Mouse (Mus musculus) kidney, embryonic 16.5 days (tissue): Measurements from ENCODE around the gene Olfr481. TPM values are rescaled to one million over a fixed set of nuclear protein-coding genes. Genes with fewer than 3 reads are reported as not detected.

ENCODE experiments used
- polyA plus RNA-seq: library from polyadenylated mRNA; unstranded; fragments of >200 nt; fragmentation: Nextera tagmentation; extraction: Ambion mirVana; gene quantifications from 2 replicates; pipeline ENCODE4 v1.2.1, GENCODE M21; 2015

Olfr481 gene
- polyA plus RNA-seq, 1 experiment from 2014 or later = not detected

Other genes with a start within 250 kb of the Olfr481 start
- not detected in 2 replicates for gene Olfr470, start 232.4 kb upstream of the Olfr481 start, polyA plus RNA-seq
- 0.03 TPM in 1 of 2 replicates, not detected in the other for gene Olfr472, start 182.0 kb upstream of the Olfr481 start, polyA plus RNA-seq
- gene Olfr473, start 149.4 kb upstream of the Olfr481 start, polyA plus RNA-seq = not detected in 2 replicates
- not detected in 2 replicates for gene Olfr474, start 125.2 kb upstream of the Olfr481 start, polyA plus RNA-seq
- gene Olfr476, start 115.1 kb upstream of the Olfr481 start, polyA plus RNA-seq = not detected in 2 replicates
- not detected in 2 replicates for gene Olfr477, start 93.2 kb upstream of the Olfr481 start, polyA plus RNA-seq
- not detected in 2 replicates for gene Olfr478, start 45.9 kb upstream of the Olfr481 start, polyA plus RNA-seq
- gene Olfr479, start 29.2 kb upstream of the Olfr481 start, polyA plus RNA-seq = not detected in 2 replicates
- not detected in 2 replicates for gene Olfr480, start 12.5 kb upstream of the Olfr481 start, polyA plus RNA-seq
- 0.07 and 0.13 TPM in 2 replicates for gene Olfr482, start 17.7 kb downstream of the Olfr481 start, polyA plus RNA-seq
- gene Olfr483, start 21.0 kb downstream of the Olfr481 start, polyA plus RNA-seq = not detected in 2 replicates
- not detected in 2 replicates for gene Olfr484, start 47.6 kb downstream of the Olfr481 start, polyA plus RNA-seq
- not detected in 2 replicates for gene Olfr485, start 80.0 kb downstream of the Olfr481 start, polyA plus RNA-seq
- not detected in 2 replicates for gene Olfr486, start 92.9 kb downstream of the Olfr481 start, polyA plus RNA-seq
- not detected in 2 replicates for gene Olfr487, start 134.8 kb downstream of the Olfr481 start, polyA plus RNA-seq
- gene Olfr488, start 178.5 kb downstream of the Olfr481 start, polyA plus RNA-seq = not detected in 2 replicates
- not detected in 2 replicates for gene Olfr490, start 209.1 kb downstream of the Olfr481 start, polyA plus RNA-seq
- gene Olfr491, start 233.6 kb downstream of the Olfr481 start, polyA plus RNA-seq = not detected in 2 replicates
- not detected in 2 replicates for gene Olfr492, start 243.8 kb downstream of the Olfr481 start, polyA plus RNA-seq